In the genomic region with DNA sequence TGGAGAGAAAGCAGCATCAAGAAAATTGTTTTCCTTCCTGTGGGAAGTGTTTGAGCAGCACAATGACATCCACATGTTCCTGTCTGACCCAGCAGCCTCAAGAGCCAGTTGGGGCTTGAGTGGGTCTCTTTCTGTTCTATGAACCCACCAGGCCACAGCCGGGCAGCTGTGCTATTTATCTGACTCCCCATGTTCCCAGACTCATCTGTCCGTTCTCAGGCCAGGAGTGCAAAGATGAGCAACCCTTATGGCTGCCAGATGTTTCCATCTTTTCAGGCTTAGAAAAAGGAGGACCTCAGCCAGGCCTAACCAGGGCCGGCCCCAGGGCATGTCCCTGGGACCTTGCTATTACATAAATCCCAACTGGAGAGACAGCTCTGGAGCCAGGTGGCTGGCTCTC, we compare ENCODE assay signal across 24 mouse cellular contexts.
DNase-seq lines count a peak whose midpoint lies in the region; ATAC-seq and TF ChIP-seq lines count a peak whose summit lies in the region.
"Had no signal": no experiment of that assay in that cellular context is flagged by ENCODE, and none has a peak within 500 bp of the region (broad histone marks: within the 10 kb centered on the region; RNA-seq: fewer than 3 reads in every experiment).

No protein-coding gene starts in this region.

- H3K27ac ChIP-seq in gastrocnemius, adult 2 months, result peak overlapping the region; percentile 65; the same call in 1 of the 2 replicates
- H3K27ac ChIP-seq in midbrain, embryonic 11.5 days (ENCODE audit: low read depth, low read length), result no peak overlapping the region
- no peak overlapping the region for H3K27ac ChIP-seq in midbrain, embryonic 16.5 days (ENCODE audit: low read length)
- H3K27ac ChIP-seq: embryonic facial prominence, embryonic 12.5 days; embryonic facial prominence, embryonic 15.5 days; hindbrain, embryonic 12.5 days; hindbrain, embryonic 15.5 days; intestine, embryonic 15.5 days had no signal

- DNase-seq in gastrocnemius, adult 2 months, result peak; percentile 43
- DNase-seq in gastrocnemius, postnatal 36 days, result no peak
- peak; percentile 61 for DNase-seq in midbrain, embryonic 11.5 days (ENCODE audit: low spot score, missing footprints)
- DNase-seq in embryo, embryonic 10.5 days (ENCODE audit: low spot score), result peak; percentile 42
- peak; percentile 68 for DNase-seq in skeletal muscle tissue, adult 2 months (ENCODE audit: low read depth, low spot score)
- no peak for DNase-seq in lung, postnatal 25 days (ENCODE audit: low spot score)
- DNase-seq in natural killer cell, adult 2 months (ENCODE audit: low spot score in 2 of 2), result no peak
- DNase-seq: adrenal gland, adult 2 months; adrenal gland, postnatal 36 days; cerebellum, adult 18-20 months; cerebellum, adult 9-10 months; cerebellum, postnatal 14 days; forebrain, postnatal 0 days; heart, adult 11 months; kidney, adult 11 months had no signal

- no peak for TF ChIP-seq CTCF in gastrocnemius, adult 2 months (IDR thresholded peaks at IDR 0.05)

- no peaks in the 10 kb centered on the region for H3K27me3 ChIP-seq in midbrain, embryonic 11.5 days (ENCODE audit: control insufficient read depth, insufficient read depth, low read length)
- no peaks in the 10 kb centered on the region for H3K27me3 ChIP-seq in midbrain, embryonic 16.5 days (ENCODE audit: control insufficient read depth, insufficient read depth, low read depth, low read length)
- H3K27me3 ChIP-seq: embryonic facial prominence, embryonic 12.5 days; embryonic facial prominence, embryonic 15.5 days; hindbrain, embryonic 12.5 days; hindbrain, embryonic 15.5 days; intestine, embryonic 15.5 days had no signal

- H3K4me1 ChIP-seq in midbrain, embryonic 11.5 days (ENCODE audit: control insufficient read depth, insufficient read depth, low read length), result no peaks in the 10 kb centered on the region
- no peaks in the 10 kb centered on the region for H3K4me1 ChIP-seq in midbrain, embryonic 16.5 days (ENCODE audit: control insufficient read depth, insufficient read depth, low read length)
- H3K4me1 ChIP-seq: embryonic facial prominence, embryonic 12.5 days; embryonic facial prominence, embryonic 15.5 days; hindbrain, embryonic 12.5 days; hindbrain, embryonic 15.5 days; intestine, embryonic 15.5 days had no signal

- intact Hi-C loops in gastrocnemius, adult 2 months (cut with DNase I), result no loop called here
- intact Hi-C loops in gastrocnemius, postnatal 36 days (cut with DNase I), result no loop called here

- H3K9me3 ChIP-seq in midbrain, embryonic 11.5 days (ENCODE audit: control insufficient read depth, low read length), result no peaks in the 10 kb centered on the region
- no peaks in the 10 kb centered on the region for H3K9me3 ChIP-seq in midbrain, embryonic 16.5 days (replicated peaks; ENCODE audit: control insufficient read depth, low read length, poor library complexity, severe bottlenecking)
- H3K9me3 ChIP-seq: embryonic facial prominence, embryonic 12.5 days; embryonic facial prominence, embryonic 15.5 days; hindbrain, embryonic 12.5 days; hindbrain, embryonic 15.5 days; intestine, embryonic 15.5 days had no signal

- 76% methylated on average over 3 of the region's 3 CpGs for WGBS in midbrain, embryonic 11.5 days
- WGBS in midbrain, embryonic 16.5 days, result 96% methylated on average over 3 of the region's 3 CpGs

- no peak overlapping the region for H3K9ac ChIP-seq in midbrain, embryonic 11.5 days (ENCODE audit: low read length)
- H3K9ac ChIP-seq in midbrain, embryonic 16.5 days (ENCODE audit: low read depth, low read length), result no peak overlapping the region
- H3K9ac ChIP-seq: embryonic facial prominence, embryonic 12.5 days; embryonic facial prominence, embryonic 15.5 days; forebrain, postnatal 0 days; hindbrain, embryonic 12.5 days; hindbrain, embryonic 15.5 days; intestine, embryonic 15.5 days had no signal

- H3K36me3 ChIP-seq in midbrain, embryonic 11.5 days (ENCODE audit: control insufficient read depth, insufficient read depth, low read length), result no peaks in the 10 kb centered on the region
- H3K36me3 ChIP-seq in midbrain, embryonic 16.5 days (ENCODE audit: control insufficient read depth, insufficient read depth, low read length), result no peaks in the 10 kb centered on the region
- H3K36me3 ChIP-seq: embryonic facial prominence, embryonic 12.5 days; embryonic facial prominence, embryonic 15.5 days; hindbrain, embryonic 12.5 days; hindbrain, embryonic 15.5 days; intestine, embryonic 15.5 days had no signal

- no peak overlapping the region for H3K4me2 ChIP-seq in midbrain, embryonic 11.5 days
- H3K4me2 ChIP-seq in midbrain, embryonic 16.5 days (ENCODE audit: low read length), result no peak overlapping the region
- H3K4me2 ChIP-seq: embryonic facial prominence, embryonic 12.5 days; embryonic facial prominence, embryonic 15.5 days; heart, embryonic 11.5 days; hindbrain, embryonic 12.5 days; hindbrain, embryonic 15.5 days; intestine, embryonic 15.5 days had no signal

- no peak for ATAC-seq in midbrain, embryonic 11.5 days (ENCODE audit: low FRiP score)
- no peak for ATAC-seq in midbrain, embryonic 16.5 days
- ATAC-seq: forebrain, embryonic 14.5 days; forebrain, postnatal 0 days; intestine, embryonic 15.5 days; Patski had no signal

- no peak overlapping the region for H3K4me3 ChIP-seq in gastrocnemius, adult 2 months
- no peak overlapping the region for H3K4me3 ChIP-seq in midbrain, embryonic 11.5 days (ENCODE audit: low read depth, low read length)
- H3K4me3 ChIP-seq in midbrain, embryonic 16.5 days (ENCODE audit: low read depth, low read length), result no peak overlapping the region
- H3K4me3 ChIP-seq: embryonic facial prominence, embryonic 12.5 days; embryonic facial prominence, embryonic 15.5 days; hindbrain, embryonic 12.5 days; hindbrain, embryonic 15.5 days; intestine, embryonic 15.5 days had no signal

Comparison
In these comparisons a context has a peak if more than half of its experiments do, and no peak if none do; other contexts are left out.
1. DNase-seq: peak in gastrocnemius, adult 2 months (single experiment), midbrain, embryonic 11.5 days (single experiment), embryo, embryonic 10.5 days (single experiment) and skeletal muscle tissue, adult 2 months (single experiment); none in gastrocnemius, postnatal 36 days (0 of 2), lung, postnatal 25 days (single experiment) and natural killer cell, adult 2 months (0 of 2).